Mouse (Mus musculus) MEL (cell line): ENCODE measurements around the gene Zdhhc14.

Experiments
- BHLHE40 ChIP-seq: IDR thresholded peaks from 2 replicates; pipeline ENCODE4 v1.6.1; 2012; ENCODE audit warnings: low read depth, mild to moderate bottlenecking, inconsistent platforms, low read length, improper control_type of control experiment, borderline replicate concordance
- CHD2 ChIP-seq: IDR thresholded peaks from 2 replicates; pipeline ENCODE4 v1.6.1; 2011; ENCODE audit warnings: low read length, improper control_type of control experiment
- CTCF ChIP-seq, 3 experiments: IDR thresholded peaks in 2 of 3; conservative IDR thresholded peaks in 1 of 3; 2 replicates each; pipeline ENCODE4 v1.5.1; 2011 to 2012; ENCODE audit warnings: low read length in 3 of 3, low read depth in 2 of 3, mild to moderate bottlenecking in 2 of 3, improper control_type of control experiment in 1 of 3, inconsistent platforms in 1 of 3, mixed read lengths in 1 of 3, moderate library complexity in 1 of 3; ENCODE audit not compliant: control insufficient read depth in 1 of 3, insufficient read depth in 1 of 3, poor library complexity in 1 of 3, severe bottlenecking in 1 of 3
- EP300 ChIP-seq, 2 experiments: IDR thresholded peaks; 2 replicates each; pipeline ENCODE4 v1.6.1; 2011; ENCODE audit warnings: improper control_type of control experiment in 2 of 2, low read length in 2 of 2, low read depth in 1 of 2, mild to moderate bottlenecking in 1 of 2
- GABPA ChIP-seq: IDR thresholded peaks from 2 replicates; pipeline ENCODE4 v1.6.1; 2012; ENCODE audit warnings: low read depth, mild to moderate bottlenecking, inconsistent platforms, low read length, improper control_type of control experiment, moderate library complexity
- GATA1 ChIP-seq: IDR thresholded peaks from 2 replicates; pipeline ENCODE4 v1.6.1; 2011; ENCODE audit warnings: low read depth, low read length, improper control_type of control experiment
- KAT2A ChIP-seq: conservative IDR thresholded peaks from 2 replicates; pipeline ENCODE4 v1.6.1; 2012; ENCODE audit warnings: low read depth, low read length, improper control_type of control experiment, inconsistent platforms
- MAFK ChIP-seq: IDR thresholded peaks from 2 replicates; pipeline ENCODE4 v1.6.1; 2011; ENCODE audit warnings: low read depth, mild to moderate bottlenecking, low read length, improper control_type of control experiment, borderline replicate concordance
- MAZ ChIP-seq: IDR thresholded peaks from 2 replicates; pipeline ENCODE4 v1.6.1; 2012; ENCODE audit warnings: low read depth, mild to moderate bottlenecking, inconsistent platforms, low read length, improper control_type of control experiment
- POLR2A ChIP-seq, 2 experiments: IDR thresholded peaks; 2 replicates each; pipeline ENCODE4 v1.6.1; 2011 to 2012; ENCODE audit warnings: low read length in 2 of 2, mild to moderate bottlenecking in 2 of 2, control low read depth in 1 of 2, improper control_type of control experiment in 1 of 2, low read depth in 1 of 2, moderate library complexity in 1 of 2; ENCODE audit not compliant: control insufficient read depth in 1 of 2, insufficient read depth in 1 of 2, poor library complexity in 1 of 2
- SIN3A ChIP-seq: IDR thresholded peaks from 2 replicates; pipeline ENCODE4 v1.6.1; 2012; ENCODE audit warnings: low read length, improper control_type of control experiment, inconsistent platforms
- TAL1 ChIP-seq: IDR thresholded peaks from 2 replicates; pipeline ENCODE4 v1.6.1; 2012; ENCODE audit warnings: mild to moderate bottlenecking, inconsistent platforms, low read length, moderate library complexity, mixed read lengths
- TCF12 ChIP-seq: IDR thresholded peaks from 2 replicates; pipeline ENCODE4 v1.6.1; 2014; ENCODE audit warnings: low read depth, mild to moderate bottlenecking, inconsistent platforms, low read length, improper control_type of control experiment, moderate library complexity
- USF1 ChIP-seq: IDR thresholded peaks from 2 replicates; pipeline ENCODE4 v1.6.1; 2014; ENCODE audit warnings: low read depth, mild to moderate bottlenecking, inconsistent platforms, low read length, improper control_type of control experiment, moderate library complexity

DNA sequence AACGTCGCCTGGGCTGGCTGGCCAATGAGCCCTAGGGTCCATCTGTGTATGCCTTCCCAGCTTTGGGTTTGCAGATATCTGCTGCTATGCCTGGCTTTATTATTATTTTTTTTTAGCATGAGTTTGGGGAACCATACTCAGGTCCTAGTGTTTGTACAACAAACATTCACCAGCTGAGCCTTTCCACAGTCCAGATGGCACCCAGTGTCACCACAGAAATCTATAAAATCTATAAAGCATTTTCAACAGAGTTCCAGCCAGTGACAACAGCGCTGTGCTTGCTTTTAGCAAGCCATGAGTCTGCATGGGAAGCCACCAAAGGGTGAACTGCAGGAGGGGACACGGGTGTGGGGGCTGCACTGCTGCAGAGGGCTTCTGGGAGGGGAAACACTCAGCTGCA lies 257.9 kb downstream of the Zdhhc14 start:
- TF ChIP-seq POLR2A (IDR thresholded peaks at IDR 0.05; ENCODE audit: control insufficient read depth in 1 of 2, insufficient read depth in 1 of 2, low read depth in 1 of 2, low read length in 2 of 2, poor library complexity in 1 of 2) (no peak), CTCF (IDR thresholded peaks at IDR 0.05 in 2 of 3, conservative IDR thresholded peaks at IDR 0.05 in 1 of 3; ENCODE audit: control insufficient read depth in 1 of 3, insufficient read depth in 1 of 3, low read depth in 2 of 3, low read length in 3 of 3, poor library complexity in 1 of 3, severe bottlenecking in 1 of 3) (no peak), MAFK (no peak), EP300 (IDR thresholded peaks at IDR 0.05; ENCODE audit: low read depth in 1 of 2, low read length in 2 of 2) (no peak), MAZ (no peak), KAT2A (no peak), USF1 (no peak), GATA1 (no peak), GABPA (no peak), BHLHE40 (no peak), TCF12 (no peak), TAL1 (no peak), SIN3A (no peak), CHD2 (no peak)
